Mouse (Mus musculus) regulatory T cell (primary cell): Measurements from ENCODE around the gene Tpcn2.

ENCODE experiments used
- in situ Hi-C: fragments of 300-600 bp; cut with MboI, MseI; formaldehyde crosslinking; loops from one replicate; pipeline ENCODE4 v1.15.1; 2025; ENCODE audit warnings: high pct_unique_total_duplicates

Gene Tpcn2

GRCm38 (mm10) chr7:145159283-145160240 lies 124.2 kb downstream of the Tpcn2 start:
- in situ Hi-C loops = no loop called here

- in situ Hi-C loops = no loop called here
Measured at GRCm38 (mm10) chr7:145155666-145156065, 128.1 kb downstream of the Tpcn2 start.

DNA sequence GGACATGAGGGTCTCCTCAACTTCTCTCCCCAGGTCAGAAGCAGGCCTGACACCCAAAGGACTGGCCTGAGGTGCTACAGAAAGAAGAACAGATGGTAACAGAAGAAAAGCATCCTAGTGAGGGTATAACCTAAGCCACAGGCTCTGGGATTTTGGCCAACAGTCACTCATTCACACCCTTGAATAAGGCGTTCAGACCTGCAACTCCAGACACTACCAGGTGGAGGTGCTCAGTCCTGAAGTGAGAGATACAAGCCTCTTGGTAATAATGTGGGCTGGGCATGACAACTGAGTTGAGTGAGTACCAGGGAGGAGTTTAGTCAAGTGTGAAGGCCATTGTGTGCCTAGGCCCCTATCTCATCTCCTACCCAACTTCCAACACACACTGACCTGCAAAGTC lies 129.7 kb downstream of the Tpcn2 start:
- in situ Hi-C loops = no loop called here

DNA sequence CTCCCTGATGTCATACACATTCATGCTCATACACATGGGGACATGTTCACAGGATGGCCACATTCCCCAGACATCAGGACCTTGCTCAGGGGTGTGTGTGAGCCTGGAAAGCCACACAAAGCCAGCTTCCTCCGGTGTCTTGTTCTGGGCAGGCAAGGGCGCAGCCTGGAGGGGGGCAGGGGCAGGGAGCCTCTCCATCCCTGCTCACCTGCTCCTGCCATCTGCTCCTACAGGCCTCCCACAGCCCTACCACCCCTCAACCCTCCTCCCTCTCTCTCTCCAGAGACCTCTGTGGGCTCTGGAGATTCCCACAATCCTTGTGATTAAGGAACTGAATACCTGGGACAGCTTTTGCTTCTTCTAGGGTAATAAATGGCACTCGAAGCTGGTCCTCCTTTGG lies 132.0 kb downstream of the Tpcn2 start:
- in situ Hi-C loops = no loop called here

- in situ Hi-C loops = no loop called here
Measured at GRCm38 (mm10) chr7:145148902-145149301, 134.9 kb downstream of the Tpcn2 start.

GRCm38 (mm10) chr7:145147973-145148698 lies 135.7 kb downstream of the Tpcn2 start:
- in situ Hi-C loops = no loop called here

DNA sequence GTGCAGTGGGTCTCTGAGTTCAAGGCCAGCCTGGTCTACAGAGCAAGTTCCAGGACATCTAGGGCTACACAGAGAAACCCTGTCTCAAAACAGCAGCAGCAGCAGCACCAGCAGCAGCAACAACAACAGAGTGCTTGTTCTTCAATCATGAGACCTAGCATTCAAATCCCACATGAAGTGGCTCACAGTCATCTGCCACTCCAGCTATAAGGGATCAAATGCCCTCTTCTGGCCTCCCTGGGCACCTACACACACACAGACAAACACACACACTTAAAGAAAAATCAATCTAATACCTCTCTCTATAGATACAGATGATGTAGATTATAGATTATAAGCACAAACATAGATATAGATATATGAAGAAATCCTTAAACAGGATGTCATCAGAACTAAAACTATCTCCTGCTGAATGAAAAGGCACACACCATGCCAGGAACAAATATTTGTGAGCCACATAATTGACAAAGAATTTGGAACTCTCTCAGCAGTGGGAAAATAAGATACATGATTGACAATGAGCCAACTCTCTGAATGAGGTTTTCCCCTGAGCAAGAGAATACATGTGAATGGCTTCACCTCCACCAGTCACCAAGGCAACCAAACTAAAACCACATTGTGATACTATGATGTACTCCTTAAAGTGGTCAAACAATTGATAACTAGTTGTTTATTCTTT lies 137.4 kb downstream of the Tpcn2 start:
- in situ Hi-C loops = no loop called here

GRCm38 (mm10) chr7:145143502-145144070 lies 140.2 kb downstream of the Tpcn2 start:
- in situ Hi-C loops = no loop called here

DNA sequence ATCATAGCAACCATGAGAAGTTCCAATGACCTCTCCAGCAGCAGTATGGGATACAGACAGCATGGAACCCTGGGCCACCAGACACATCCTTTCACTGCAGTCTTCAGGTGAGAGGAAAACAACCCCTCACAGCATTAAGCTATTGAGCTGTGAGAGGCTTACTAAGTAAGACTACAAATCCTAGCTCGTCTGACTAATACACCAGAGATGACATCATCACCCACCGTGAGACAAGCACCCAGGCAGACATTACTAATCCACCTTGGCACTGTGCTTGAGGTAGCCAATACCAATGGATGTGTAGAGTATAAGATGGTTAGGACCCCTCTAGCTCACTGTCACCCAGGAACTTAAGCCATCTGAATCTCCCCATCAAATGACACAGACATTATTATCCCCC lies 143.2 kb downstream of the Tpcn2 start:
- in situ Hi-C loops = no loop called here

DNA sequence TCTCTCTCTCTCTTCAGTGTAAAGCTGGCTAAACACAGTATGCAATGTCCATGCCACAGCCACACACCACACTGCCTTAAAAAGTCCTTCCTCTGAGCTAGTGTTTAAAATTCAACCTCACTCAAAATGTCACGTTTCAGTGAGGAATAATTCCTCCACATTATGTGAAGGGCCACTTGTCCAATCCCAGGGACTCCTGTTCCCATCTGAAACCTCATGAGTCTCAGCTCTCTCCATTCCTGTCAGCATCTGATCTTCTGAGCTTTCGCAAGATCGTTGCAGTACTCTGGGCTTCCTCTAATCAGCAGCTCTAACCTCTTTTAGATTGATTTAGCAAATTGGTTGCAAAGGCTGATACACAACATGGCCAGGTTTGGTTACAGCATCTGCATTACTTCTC lies 144.2 kb downstream of the Tpcn2 start:
- in situ Hi-C loops = no loop called here

DNA sequence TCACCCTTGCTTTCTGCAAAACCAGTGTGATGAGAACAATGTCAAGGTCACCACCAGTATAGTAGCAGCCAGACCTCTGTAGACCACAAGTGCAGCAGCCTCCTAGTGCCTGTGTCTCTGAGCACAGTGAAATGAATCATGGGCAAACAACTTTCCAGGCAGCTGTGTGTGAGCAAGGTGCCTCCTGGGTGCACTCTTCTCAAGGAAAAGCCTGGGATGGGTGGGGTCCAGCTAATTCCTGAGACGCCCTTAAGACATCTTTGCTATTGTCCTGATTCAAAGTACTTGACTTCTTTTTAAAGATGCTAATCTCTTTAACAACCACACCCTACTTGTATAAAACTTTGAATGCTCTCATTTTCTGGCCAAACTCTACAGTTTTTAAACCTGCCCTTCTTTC lies 144.7 kb downstream of the Tpcn2 start:
- in situ Hi-C loops = no loop called here

DNA sequence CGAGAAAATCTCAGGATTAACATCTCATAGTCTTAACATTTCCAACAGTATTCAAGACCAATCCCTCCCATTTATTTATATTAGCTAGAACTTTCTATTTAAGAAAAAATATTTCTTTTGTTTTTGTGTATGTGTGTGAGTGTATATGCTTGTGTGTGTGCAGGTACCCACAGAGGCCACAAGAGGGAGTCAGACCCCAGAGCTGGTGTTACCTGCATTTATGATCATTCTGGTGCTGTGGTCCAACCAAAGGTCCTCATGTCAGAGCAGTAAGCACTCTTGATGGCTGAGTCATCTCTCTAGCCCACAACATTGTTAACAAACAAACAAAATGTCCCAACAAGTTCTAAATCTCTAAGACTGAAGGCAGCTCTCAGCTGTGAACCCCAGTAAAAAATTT lies 145.9 kb downstream of the Tpcn2 start:
- in situ Hi-C loops = no loop called here

- in situ Hi-C loops = no loop called here
Measured at GRCm38 (mm10) chr7:145136831-145137230, 147.0 kb downstream of the Tpcn2 start.
